Mouse (Mus musculus) v-Abl transformed pro-B cells (cell line): ENCODE measurements around the gene Fam210b.
"Not testable (repeated sequence)": the region's sequence is repeated elsewhere in the genome, so short reads cannot be mapped to it uniquely, and the experiment has no call there.

ENCODE experiments used
- in situ Hi-C, 2 experiments: fragments of 400-800 bp; cut with MboI; formaldehyde crosslinking; loops; one replicate each; pipeline ENCODE4 v1.15.1; 2025; ENCODE audit not compliant: unreplicated experiment in 2 of 2

Fam210b gene

DNA sequence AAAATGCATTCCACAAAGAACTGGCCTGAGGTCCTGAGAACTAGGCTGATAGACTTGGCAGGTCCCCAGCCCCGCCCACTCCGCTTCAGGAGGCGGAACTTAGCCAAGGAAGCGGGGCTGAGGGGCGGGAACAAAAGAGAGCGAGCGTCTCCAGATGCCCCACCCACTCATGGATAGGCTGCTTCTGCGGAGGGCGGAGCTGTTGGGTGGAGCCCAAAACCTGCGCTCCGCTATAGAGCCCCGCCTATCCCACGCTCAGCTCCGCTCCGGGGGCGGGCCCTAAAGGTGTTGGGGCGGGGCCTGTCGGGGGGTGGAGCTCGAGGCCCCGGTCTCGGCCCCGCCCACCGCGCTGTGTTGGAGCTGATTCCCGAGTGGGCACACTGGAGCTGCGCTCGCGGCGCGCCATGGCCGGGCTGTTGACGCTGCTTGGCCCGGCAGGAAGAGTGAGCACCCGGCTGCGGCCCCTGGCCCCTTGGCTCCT is at the start of gene Fam210b:
Fam210b (plus strand) TSS at position 308 of the 481 bp plus-strand sequence.
- in situ Hi-C loops = loop anchor here (10.0 to 25.0 kb wide), 5 partner anchors 467 to 1833 kb away; partner anchors contain the start of genes Stx16 (in 2 of the 2) and Rab22a (in 1 of the 2)

DNA sequence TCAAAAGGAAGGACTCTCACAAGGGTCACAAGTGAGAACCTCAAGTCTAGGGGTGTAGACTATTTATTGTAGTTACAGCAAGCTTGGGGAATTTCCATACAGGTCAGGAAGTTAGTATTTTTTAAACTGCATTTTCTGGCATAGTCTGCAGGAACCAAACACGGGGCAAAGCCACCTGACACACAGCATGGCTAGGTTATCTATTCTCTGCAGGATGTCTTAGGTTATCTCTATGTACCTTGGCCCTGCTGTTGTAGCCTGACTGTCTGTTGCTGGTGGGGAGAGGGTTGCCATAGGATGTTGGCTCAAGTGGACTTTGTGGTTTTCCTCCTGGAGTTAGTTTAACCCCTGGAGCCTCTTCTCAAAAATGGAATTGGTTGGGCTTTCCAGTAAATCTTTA is 47.3 kb upstream of the Fam210b start:
- in situ Hi-C loops = no loop called here

DNA sequence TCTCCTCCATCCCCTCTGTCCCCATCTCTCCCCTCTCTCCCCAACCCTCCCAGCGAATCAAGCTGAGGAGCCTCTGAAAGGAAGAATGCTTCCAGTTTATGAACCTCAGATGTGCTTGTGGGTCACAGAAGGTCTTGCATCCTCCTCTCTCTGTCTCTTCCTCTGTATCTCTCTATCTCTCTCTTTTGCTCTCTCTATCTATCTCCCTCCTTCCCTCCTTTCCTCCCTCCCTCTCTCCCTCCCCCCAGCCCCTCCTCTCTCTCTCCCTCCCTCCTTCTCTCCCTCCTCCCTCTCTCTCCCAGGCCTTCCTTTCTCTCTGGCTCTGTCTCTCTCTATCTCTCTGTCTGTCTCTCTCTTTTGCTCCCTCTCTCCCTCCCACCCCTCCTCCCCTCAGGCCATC is 46.8 kb upstream of the Fam210b start:
- in situ Hi-C loops = no loop called here

DNA sequence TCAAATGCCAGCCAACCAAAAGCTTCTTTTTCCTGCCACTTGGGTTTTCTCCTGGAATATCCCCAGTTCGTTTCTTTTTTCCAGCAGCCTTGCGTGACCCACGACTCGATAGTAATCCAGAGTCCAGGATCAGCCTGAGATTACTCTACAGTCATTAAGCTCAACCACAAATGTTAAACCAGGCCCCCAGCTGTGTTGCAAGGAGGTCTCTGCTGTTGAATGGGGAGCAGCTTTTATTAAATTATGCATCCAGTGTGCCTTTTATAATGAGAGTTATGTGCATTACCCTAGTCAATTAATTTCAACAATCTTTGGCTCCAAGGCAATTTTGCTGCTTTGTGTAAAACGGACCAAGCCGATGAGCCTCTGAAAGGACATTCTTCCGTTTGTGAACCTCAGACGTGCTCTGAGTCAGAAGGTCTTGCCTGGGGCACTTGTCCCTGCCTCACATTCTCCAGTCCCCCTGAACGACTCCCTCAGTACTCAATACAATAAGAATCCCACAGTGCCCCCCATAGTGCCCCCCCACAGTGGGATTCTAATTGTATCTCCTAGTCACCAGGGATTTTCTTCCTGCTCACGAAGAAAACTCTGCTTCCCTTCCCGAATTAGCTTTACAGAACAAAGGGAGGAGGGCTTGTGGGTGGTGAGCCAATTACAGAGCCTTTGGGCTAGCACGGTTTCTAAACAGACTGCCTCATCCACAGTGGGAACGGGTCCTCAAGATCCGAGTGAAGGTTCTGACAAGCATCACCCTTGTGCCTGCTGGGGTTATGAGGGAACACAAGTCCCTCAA is 46.0 kb upstream of the Fam210b start:
- in situ Hi-C loops = no loop called here

DNA sequence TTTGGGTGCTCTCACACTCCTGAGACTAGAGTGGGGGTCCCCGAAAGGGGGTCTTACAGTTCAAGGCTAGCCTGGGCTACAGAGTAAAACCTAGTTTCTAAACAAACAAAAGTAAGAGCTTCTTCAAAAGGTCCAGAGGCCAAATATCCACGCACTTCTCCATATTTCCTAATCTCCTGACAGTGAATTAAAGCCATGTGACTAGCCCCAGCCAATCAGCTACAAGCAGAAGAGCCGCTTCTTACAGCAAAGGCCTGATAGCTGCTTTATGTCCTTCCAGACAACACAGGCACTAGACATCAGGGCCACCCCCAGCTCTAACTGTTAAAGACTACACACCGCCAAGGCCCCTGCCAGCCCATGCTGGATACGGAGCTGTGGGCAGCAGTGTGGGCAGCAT is 43.0 kb upstream of the Fam210b start:
- in situ Hi-C loops = no loop called here

DNA sequence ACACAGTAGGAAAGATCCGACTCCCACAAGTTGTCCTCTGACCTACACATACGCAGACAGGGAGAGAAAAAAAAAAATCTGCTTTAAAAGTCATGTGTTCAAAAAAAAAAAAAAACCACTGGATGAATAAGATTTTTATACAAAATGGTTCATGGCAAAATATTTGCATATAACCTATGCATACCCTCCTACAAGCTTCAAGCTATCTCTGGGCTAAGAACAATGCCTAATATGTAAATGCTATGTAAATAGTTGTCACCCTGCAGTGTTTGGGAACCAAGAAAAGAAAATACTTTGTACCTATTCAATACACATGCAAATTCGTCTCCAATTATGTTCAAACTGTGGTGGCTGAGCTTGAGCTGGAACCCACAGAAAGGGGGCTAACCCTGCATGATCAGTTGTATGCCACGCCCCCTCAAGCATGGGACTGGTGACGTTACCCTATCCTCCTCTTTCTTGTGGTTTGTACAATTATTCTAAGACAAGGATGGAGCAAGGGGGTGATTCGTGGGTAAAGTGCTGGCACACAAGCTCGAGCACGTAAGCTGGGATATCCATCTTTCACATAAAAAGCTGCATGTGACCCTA is 41.2 kb upstream of the Fam210b start:
- in situ Hi-C loops = no loop called here

DNA sequence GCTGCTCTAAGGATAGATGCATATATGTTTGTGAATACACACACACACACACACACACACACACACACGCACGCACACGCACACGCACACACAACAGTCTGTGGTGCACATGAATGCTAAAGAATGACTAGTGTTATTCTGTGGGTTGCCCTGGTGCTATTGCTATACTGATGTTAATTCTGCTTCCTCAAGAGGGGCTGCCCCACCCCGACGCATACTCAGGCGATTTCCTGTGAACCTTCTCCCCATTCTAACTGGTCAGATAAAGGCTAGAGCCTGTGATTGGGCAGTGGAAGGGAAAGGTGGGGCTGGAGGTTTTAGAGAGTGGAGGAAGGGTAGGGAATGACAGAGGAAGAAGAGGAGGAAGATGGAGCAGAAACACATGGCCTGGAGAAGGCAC is 39.8 kb upstream of the Fam210b start:
- in situ Hi-C loops = not testable (repeated sequence)

DNA sequence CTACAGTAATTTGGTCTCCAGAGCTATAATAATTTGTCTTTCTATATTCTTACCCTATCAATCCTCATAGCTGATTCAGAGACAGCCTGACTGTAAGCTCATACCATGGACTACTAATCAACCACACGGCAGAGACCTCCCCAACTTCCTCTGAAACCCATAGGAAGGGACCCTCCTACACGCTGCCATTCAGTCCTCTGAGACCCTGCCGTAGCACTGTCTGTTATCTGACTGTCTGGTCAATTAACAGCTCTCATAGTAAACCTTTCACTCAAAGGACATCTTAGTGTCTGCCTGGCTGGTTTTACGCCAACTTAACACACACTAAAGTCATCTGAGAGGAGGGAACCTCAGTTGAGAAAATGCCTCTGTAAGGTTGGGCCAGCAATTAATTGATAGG is 38.8 kb upstream of the Fam210b start:
- in situ Hi-C loops = no loop called here

DNA sequence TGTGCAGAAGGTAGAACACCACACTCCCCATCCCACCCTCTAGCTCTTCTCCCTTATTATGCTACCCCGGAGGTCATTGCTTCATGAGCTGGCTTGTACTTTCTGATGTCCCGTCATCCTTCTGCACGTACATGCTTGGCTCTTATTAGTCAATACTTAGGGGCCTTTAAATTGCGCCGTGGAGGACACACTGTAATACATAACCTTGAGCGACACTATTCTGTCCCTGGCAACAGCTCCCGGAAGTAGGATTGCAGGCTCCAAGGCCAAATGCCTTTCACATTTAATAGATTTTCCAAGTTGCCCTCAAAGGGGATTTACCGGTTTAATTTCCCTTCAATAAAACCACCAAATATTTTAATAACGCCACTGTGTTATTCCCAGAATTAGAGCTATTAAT is 33.6 kb upstream of the Fam210b start:
- in situ Hi-C loops = no loop called here

DNA sequence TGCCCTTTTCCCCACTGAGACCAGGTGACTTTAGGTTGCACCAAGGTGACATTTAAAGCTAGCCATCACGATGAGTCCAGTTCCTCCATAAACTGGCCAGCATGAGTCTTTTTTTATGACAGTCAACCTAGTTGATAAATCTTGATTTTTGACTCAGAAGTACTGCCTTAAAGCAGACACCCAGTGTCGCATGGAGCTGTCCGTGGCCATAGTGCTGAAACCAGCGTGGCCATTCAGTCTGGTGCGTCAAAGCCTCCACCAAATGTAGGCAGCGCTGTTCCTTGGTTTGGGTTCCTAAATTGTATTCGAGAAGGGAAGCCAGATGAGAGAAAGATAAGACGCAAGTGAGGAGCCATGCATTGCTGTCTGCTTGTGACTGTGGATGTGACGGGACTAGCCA is 24.5 kb upstream of the Fam210b start:
- in situ Hi-C loops = no loop called here

DNA sequence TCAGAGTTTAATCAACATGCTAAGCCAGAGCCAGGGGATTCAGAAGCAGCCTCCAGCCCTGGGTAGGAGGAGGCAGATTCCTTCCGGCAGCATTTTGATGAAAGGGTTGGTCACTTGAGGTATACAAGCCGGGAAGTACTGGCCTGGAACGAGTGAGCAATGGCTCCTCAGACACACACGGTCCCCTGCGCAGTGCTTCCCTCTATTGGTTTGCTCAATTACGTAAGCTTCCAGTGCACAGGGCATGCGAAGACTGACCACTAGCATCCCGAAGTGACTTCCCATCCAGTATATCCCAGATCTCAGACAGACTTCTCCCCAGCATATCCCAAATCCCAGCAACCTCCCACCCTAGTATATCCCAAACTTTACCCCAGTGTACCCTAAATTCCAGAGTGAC is 17.1 kb upstream of the Fam210b start:
- in situ Hi-C loops = loop anchor here (25.0 kb wide), 4 partner anchors 484 to 1816 kb away; partner anchors contain the start of genes Stx16 (in 2 of the 2) and Rab22a (in 1 of the 2)

DNA sequence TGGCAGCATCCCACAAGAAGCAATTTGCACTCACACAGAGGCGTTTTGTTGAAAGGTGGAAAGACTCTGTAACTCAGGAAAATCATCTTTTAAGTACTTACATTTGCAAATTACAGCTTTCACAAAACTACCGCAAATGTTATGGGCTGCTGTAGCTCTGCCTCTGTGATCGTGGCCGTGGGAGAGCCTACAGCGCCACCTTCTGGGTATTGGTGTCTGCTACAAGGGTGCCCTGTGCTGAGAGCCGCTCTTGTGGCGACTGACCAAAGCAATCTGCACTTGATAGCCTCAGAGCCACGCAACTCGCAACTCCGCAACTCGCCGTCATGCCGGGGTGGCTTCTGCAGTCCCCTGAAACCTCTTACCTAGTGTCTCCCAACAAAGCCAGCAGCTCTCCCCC is 16.2 kb upstream of the Fam210b start:
- in situ Hi-C loops = loop anchor here (25.0 kb wide), 4 partner anchors 483 to 1817 kb away; partner anchors contain the start of genes Stx16 (in 2 of the 2) and Rab22a (in 1 of the 2)

DNA sequence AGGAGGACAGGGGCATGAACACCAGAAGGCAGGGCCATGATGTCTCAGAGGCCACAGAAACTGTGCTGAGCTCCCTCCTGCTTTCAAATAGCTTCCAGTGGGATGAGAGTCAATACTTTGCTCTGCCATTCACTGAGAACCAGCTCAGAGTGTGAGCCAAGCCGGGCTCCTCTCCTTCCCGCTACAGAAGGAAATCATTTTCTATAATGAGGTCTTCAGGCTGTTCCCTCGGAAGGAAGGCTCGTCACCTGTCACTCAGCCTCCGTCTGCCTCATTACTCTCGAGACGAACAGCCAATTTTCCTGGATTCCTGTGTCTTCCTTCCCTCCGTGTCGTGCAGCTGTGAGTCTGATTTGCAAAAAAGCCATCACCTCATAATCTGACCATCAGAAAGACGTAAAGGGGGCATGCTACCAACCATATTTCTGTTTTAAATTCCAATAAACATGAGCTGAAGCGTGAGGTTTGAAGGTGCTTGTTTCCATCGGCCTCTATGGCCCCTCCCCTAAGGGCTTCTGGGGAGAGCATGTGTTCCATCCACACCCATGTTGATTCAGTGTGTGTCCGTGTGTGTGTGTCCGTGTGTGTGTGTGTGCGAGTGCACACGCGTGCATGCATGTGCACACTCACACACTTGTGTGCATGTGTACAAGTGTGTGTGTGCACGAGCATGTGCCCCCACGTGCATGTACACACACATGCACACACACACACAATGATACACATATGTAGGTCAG is 7.0 kb upstream of the Fam210b start:
- in situ Hi-C loops = loop anchor here (25.0 kb wide), 4 partner anchors 474 to 1826 kb away; partner anchors contain the start of genes Stx16 (in 2 of the 2) and Rab22a (in 1 of the 2)

DNA sequence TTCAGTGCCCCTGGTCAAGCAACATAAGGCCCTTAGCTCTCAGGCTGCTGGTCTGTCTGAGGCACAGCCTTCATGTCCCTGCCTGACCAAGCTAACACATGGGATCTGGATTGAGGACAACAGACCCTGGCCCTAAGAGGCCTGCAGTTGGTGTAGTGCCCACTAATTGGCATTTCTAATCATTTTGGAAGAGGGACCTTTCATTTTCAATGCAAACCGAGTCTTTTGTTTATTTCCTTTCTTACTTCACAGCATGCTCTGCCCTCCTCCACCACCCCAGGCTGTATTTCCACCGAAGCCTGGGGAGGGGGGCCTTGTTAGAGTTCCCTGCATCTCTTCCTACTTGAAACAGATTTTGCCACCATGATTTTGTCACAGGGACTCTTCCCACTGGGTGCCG is 4.4 kb upstream of the Fam210b start:
- in situ Hi-C loops = loop anchor here (10.0 to 25.0 kb wide), 5 partner anchors 471 to 1829 kb away; partner anchors contain the start of genes Stx16 (in 2 of the 2) and Rab22a (in 1 of the 2)

DNA sequence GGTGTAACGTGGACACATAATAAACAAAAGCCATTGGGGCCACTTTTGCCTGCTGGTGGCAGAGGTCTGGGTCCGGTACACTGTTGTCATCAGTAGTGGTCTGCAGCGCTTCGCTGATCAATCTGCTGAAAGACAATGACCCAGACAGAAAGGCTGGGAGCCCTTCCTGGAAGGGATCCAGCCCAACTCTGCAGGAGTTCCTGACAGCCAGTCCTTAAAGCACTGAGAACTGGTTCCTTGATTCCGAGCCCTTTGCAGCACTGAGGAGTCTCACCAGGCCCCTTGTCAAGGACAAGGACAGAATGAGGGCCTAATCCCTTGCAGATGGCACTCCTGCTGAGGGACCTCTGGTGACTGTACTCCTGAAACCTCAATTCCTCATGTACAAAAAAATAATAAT is 3.8 kb upstream of the Fam210b start:
- in situ Hi-C loops = loop anchor here (10.0 to 25.0 kb wide), 5 partner anchors 471 to 1829 kb away; partner anchors contain the start of genes Stx16 (in 2 of the 2) and Rab22a (in 1 of the 2)

DNA sequence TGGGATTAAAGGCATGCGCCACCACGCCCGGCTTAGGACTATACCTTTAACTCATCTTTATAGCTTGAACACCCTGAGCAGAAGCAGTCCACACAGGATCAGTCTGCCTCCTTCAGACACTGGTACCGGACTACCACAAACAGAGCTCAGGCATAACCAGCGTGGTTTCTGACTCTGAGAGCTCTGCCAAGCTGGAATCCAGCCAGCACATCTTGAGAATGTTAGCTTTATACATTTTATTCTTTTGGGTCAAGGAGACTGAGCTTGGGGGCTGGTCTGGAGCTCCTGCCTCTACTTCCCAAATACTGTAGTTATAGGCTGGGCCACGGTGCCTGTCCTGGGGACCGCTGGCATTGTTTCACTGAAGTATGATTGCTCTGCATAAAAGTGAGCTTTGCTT is 1.6 kb upstream of the Fam210b start:
- in situ Hi-C loops = loop anchor here (10.0 to 25.0 kb wide), 5 partner anchors 469 to 1831 kb away; partner anchors contain the start of genes Stx16 (in 2 of the 2) and Rab22a (in 1 of the 2)

DNA sequence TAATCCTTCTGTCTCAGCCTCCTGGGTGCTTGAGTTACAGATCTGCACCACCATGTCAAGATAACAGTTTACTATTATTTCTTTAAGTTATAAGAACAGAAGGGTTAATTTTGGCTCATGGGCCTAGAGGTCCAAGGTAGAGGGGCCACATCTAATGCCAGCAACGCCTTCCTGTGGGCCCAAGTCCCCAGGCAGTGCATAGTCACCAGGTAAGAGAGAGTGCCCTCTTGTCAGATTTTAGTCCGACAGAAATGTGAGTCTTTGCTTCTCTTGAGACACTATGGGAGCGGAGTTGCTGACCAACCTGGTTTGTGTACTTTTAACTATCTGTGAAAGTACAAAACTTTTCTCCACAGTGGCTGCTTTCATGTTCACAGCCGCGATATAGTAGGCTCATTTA is 696 bp upstream of the Fam210b start:
- in situ Hi-C loops = loop anchor here (10.0 to 25.0 kb wide), 5 partner anchors 468 to 1832 kb away; partner anchors contain the start of genes Stx16 (in 2 of the 2) and Rab22a (in 1 of the 2)

DNA sequence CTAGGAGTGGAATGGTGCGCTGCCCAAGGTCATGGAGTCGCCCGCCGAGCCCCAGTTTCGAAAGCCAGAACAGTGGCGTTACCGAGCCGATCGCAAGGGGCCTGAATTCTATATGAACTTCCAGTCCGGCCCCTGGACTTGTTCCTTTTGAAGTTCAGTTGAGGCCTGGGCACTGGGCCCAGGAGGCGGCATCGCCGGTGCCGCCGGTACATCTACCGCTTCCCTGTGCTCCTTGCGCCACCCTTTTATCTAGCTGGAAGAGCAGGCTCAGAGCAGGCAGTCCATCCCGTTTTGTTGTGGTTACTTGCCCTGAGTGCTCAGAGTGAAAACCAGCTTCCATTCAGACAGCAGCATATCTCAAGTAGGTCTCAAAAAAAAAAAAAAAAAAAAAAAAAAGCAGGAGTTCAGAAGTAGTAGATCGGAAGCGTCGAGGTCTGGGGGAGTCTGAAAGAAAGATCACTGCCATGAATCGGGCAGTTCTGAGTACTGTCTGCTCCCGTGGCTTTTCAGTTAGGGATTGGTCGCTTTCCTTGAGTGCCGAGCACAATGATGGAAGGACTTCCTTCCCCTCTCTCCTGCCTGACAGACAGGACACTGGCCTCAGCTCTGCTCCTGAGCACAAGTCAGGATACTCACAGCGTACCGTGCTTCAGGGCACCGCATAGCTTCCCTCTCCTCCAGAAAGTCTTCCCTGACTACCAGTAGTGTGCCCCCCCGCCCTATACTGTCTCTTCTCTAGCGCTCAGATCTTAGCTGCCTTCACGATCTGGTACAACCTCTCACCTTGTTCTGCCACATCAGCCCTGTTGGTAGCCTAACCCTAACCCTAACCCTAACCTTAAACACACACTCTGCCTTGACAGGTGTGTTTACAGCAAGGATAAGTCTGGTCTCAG is 917 bp downstream of the Fam210b start:
- in situ Hi-C loops = loop anchor here (10.0 to 25.0 kb wide), 5 partner anchors 466 to 1834 kb away; partner anchors contain the start of genes Stx16 (in 2 of the 2) and Rab22a (in 1 of the 2)

DNA sequence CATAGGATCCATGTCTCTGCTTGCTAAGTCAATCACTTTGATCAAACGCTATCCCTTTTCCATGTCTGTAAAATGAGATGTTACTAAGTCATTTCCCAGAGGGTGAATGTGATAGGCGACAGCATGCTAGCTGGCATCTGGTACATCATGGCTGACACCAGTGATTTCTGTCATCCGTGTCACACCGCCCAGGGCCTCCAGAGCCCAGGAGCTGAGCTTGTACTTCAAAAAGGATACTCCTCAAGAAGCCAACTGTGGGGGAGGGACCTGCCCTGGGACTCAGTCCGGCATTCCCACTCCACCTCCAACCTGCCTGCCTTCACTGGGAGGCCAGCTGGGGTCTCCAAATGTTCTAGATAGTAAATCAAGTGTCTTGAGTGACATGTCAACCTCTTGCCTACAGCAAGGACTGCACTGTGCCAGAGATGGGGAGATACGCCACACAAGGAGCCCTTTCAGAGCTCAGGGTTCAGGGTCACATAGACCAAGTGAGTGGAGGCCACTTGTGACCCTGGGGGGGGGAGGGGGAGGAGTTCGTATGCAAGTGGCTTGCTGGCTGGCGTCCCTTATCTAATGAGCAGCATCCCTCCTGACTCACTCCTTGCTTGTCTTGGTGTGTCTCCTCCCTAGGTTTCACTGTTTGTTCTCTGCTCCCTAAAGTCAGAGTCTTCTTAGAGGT is 1.7 kb downstream of the Fam210b start:
- in situ Hi-C loops = loop anchor here (10.0 to 25.0 kb wide), 5 partner anchors 465 to 1835 kb away; partner anchors contain the start of genes Stx16 (in 2 of the 2) and Rab22a (in 1 of the 2)
